Mouse (Mus musculus) cerebellum, adult 2 months (tissue): ENCODE data around the gene Nmnat2. TPM values are rescaled to one million over a fixed set of nuclear protein-coding genes. Genes with fewer than 3 reads are reported as not detected.

Source experiments
- DNase-seq, 2 experiments: peaks; one replicate each; pipeline ENCODE4 v3.0.0; 2021
- H3K27ac ChIP-seq: fragments of 200-500 bp; 2 replicates; pipeline ENCODE4 v1.5.1; 2012; ENCODE audit warnings: low read length, control low read depth, inconsistent platforms; ENCODE audit not compliant: insufficient read depth
- H3K27me3 ChIP-seq: fragments of 200-500 bp; 2 replicates; pipeline ENCODE4 v1.6.1; 2012; ENCODE audit warnings: inconsistent platforms, mild to moderate bottlenecking, low read length, moderate library complexity; ENCODE audit not compliant: control insufficient read depth, insufficient read depth
- H3K4me1 ChIP-seq: fragments of 200-500 bp; 2 replicates; pipeline ENCODE4 v1.6.1; 2011; ENCODE audit warnings: low read length; ENCODE audit not compliant: control insufficient read depth, insufficient read depth
- H3K4me3 ChIP-seq: fragments of 200-500 bp; replicated peaks from 2 replicates; pipeline ENCODE3; 2011; ENCODE audit warnings: mild to moderate bottlenecking, low read depth, low read length, control low read depth; ENCODE audit not compliant: insufficient read depth
- CTCF ChIP-seq: fragments of 200-500 bp; IDR thresholded peaks from 2 replicates; pipeline ENCODE4 v1.5.1; 2011; ENCODE audit warnings: low read depth, mild to moderate bottlenecking, control low read depth, low read length, moderate library complexity, borderline replicate concordance; ENCODE audit not compliant: insufficient read depth
- POLR2A ChIP-seq: fragments of 200-500 bp; IDR thresholded peaks from 2 replicates; pipeline ENCODE4 v1.6.1; 2011; ENCODE audit warnings: low read length, control low read depth, borderline replicate concordance; ENCODE audit not compliant: insufficient read depth
- WGBS: fragments of 180-500 bp; shearing (Covaris S2); methylation state at CpG from one replicate; pipeline ENCODE4 v1.1.7; 2018; 5-methylcytosine and 5-hydroxymethylcytosine counted together
- polyA plus RNA-seq: library from polyadenylated mRNA; depleted of rRNA; stranded (reverse); fragments of >200 nt; gene quantifications from 2 replicates; pipeline ENCODE4 v1.2.3, GENCODE M21; 2012

Gene Nmnat2
- polyA plus RNA-seq, 1 experiment: 120 TPM

- TF ChIP-seq POLR2A (no peak), CTCF (no peak)
- DNase-seq: no peak
- no peak overlapping the region for H3K27ac ChIP-seq
- WGBS: 75% methylated on average over 4 of the region's 4 CpGs
- H3K4me1 ChIP-seq: peaks cover 8% of the 10 kb centered on the region
- no peaks in the 10 kb centered on the region for H3K27me3 ChIP-seq
- no peak overlapping the region for H3K4me3 ChIP-seq
These were observed 156.8 kb downstream of the Nmnat2 start for GRCm38 (mm10) chr1:153111596-153111995.

- H3K27me3 ChIP-seq: no peaks in the 10 kb centered on the region
- H3K4me3 ChIP-seq: no peak overlapping the region
- H3K4me1 ChIP-seq: no peaks in the 10 kb centered on the region; the same call in 1 of the 2 replicates
- H3K27ac ChIP-seq: no peak overlapping the region
- no peak; the same call in 1 of the 2 replicates for TF ChIP-seq CTCF
- no peak for TF ChIP-seq POLR2A
- 90% methylated on average over 8 of the region's 8 CpGs for WGBS
- no peak for DNase-seq
These were observed 160.5 kb downstream of the Nmnat2 start for GRCm38 (mm10) chr1:153115315-153115714.

- WGBS: 66% methylated on average over 6 of the region's 6 CpGs
- H3K27me3 ChIP-seq: no peaks in the 10 kb centered on the region
- TF ChIP-seq CTCF (no peak), POLR2A (no peak)
- no peak for DNase-seq
- no peaks in the 10 kb centered on the region; the same call in 1 of the 2 replicates for H3K4me1 ChIP-seq
- H3K4me3 ChIP-seq: no peak overlapping the region
- H3K27ac ChIP-seq: no peak overlapping the region
These were observed 165.8 kb downstream of the Nmnat2 start for GRCm38 (mm10) chr1:153120544-153120943.

GRCm38 (mm10) chr1:153121320-153121719 is 166.5 kb downstream of the Nmnat2 start:
- no peak for TF ChIP-seq CTCF
- TF ChIP-seq POLR2A: no peak
- H3K4me3 ChIP-seq: no peak overlapping the region
- no peaks in the 10 kb centered on the region; the same call in none of the 2 replicates for H3K4me1 ChIP-seq
- WGBS: 88% methylated on average over 5 of the region's 5 CpGs
- no peak overlapping the region for H3K27ac ChIP-seq
- H3K27me3 ChIP-seq: no peaks in the 10 kb centered on the region
- DNase-seq: no peak

- 81% methylated on average over 4 of the region's 4 CpGs for WGBS
- TF ChIP-seq POLR2A (no peak), CTCF (no peak)
- peaks cover 9% of the 10 kb centered on the region for H3K4me1 ChIP-seq
- H3K27me3 ChIP-seq: no peaks in the 10 kb centered on the region
- no peak overlapping the region for H3K4me3 ChIP-seq
- DNase-seq: no peak
- H3K27ac ChIP-seq: no peak overlapping the region
These were observed 168.0 kb downstream of the Nmnat2 start for GRCm38 (mm10) chr1:153122764-153123163.

- H3K27me3 ChIP-seq: no peaks in the 10 kb centered on the region
- no peak for DNase-seq
- peaks cover 9% of the 10 kb centered on the region for H3K4me1 ChIP-seq
- no peak overlapping the region for H3K27ac ChIP-seq
- H3K4me3 ChIP-seq: no peak overlapping the region
- TF ChIP-seq POLR2A: no peak
- TF ChIP-seq CTCF: no peak
- over 99% methylated on average over 5 of the region's 5 CpGs for WGBS
These were observed 169.7 kb downstream of the Nmnat2 start for GRCm38 (mm10) chr1:153124502-153124901.

- DNase-seq: no peak
- Histone ChIP-seq H3K27me3 (no peaks in the 10 kb centered on the region), H3K27ac (no peak overlapping the region), H3K4me3 (no peak overlapping the region), H3K4me1 (peaks cover 9% of the 10 kb centered on the region)
- 84% methylated on average over 8 of the region's 8 CpGs for WGBS
- no peak for TF ChIP-seq CTCF
- no peak for TF ChIP-seq POLR2A
These were observed 170.8 kb downstream of the Nmnat2 start for GRCm38 (mm10) chr1:153125287-153126275.
